10 mouse cellular contexts compared by ENCODE assay signal in the genomic region with DNA sequence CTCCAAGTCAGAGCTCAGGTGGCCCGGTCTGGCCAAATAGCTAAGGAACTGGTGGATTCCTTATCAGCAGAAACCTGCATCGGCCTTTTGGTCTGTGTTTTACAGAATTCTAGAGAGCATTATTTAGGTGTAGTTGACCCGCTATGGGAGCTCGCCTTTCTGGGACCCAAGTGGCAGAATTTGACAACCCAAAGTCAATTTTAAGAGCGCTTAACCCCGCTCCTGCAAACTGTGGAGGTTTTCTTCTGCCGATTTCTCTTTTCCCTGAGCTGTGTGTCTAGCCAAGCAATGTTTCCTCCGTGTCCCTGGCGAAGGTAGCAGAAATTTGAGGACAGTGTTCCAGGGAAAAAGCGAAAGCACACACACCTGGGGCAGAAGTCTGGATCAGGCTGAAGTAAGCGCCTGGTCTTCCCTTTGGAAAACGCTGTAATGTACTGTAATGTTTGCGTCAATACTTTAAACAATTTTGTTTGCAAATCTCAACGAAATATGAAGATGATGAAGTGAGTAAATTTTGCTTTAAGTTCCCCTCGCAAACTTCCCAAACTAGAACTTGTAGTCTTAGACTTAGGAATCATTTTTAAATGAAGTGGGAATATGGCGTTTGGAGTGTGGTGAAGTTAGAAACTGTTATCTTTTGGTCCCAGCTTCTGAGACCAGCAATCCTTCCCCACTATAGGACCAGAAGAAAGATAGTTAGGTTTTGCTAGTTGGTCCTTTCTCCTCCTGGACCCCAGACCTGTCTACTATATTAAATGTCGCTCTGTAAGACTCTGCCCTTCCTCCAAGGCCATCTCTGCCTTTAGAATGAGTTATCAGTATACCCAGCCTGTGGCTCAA. TPM values are rescaled to one million over a fixed set of nuclear protein-coding genes. Genes with fewer than 3 reads are reported as not detected.
A peak's percentile ranks its signal among the peaks of the same experiment; 100 is the strongest.
DNase-seq lines count a peak whose midpoint lies in the region; ATAC-seq lines count a peak whose summit lies in the region.
"Had no signal": no experiment of that assay in that cellular context is flagged by ENCODE, and none has a peak within 500 bp of the region (broad histone marks: within the 10 kb centered on the region; RNA-seq: fewer than 3 reads in every experiment).

No protein-coding gene starts in this region.

- no peaks in the 10 kb centered on the region for H3K9me3 ChIP-seq in hindbrain, embryonic 10.5 days
- no peaks in the 10 kb centered on the region for H3K9me3 ChIP-seq in midbrain, embryonic 11.5 days (ENCODE audit: control insufficient read depth, low read length)

- H3K4me3 ChIP-seq in hindbrain, embryonic 10.5 days: peak overlapping the region; percentile 59
- H3K4me3 ChIP-seq in midbrain, embryonic 11.5 days (ENCODE audit: low read depth, low read length): peak overlapping the region; percentile 47

- peak overlapping the region; percentile 82 for H3K4me2 ChIP-seq in midbrain, embryonic 11.5 days

- H3K27ac ChIP-seq in hindbrain, embryonic 10.5 days: no peak overlapping the region
- no peak overlapping the region for H3K27ac ChIP-seq in midbrain, embryonic 11.5 days (ENCODE audit: low read depth, low read length)

- no peak for ATAC-seq in midbrain, embryonic 11.5 days (ENCODE audit: low FRiP score)

- peaks cover 100% of the 10 kb centered on the region for H3K27me3 ChIP-seq in hindbrain, embryonic 10.5 days (ENCODE audit: insufficient read depth, poor library complexity, severe bottlenecking)
- peaks cover 84% of the 10 kb centered on the region for H3K27me3 ChIP-seq in midbrain, embryonic 11.5 days (ENCODE audit: control insufficient read depth, insufficient read depth, low read length)

- 3% methylated on average over 17 of the region's 17 CpGs for WGBS in hindbrain, embryonic 10.5 days
- 4% methylated on average over 17 of the region's 17 CpGs for WGBS in midbrain, embryonic 11.5 days

- peaks cover 34% of the 10 kb centered on the region for H3K4me1 ChIP-seq in hindbrain, embryonic 10.5 days (replicated peaks)
- H3K4me1 ChIP-seq in midbrain, embryonic 11.5 days (ENCODE audit: control insufficient read depth, insufficient read depth, low read length): peaks cover 17% of the 10 kb centered on the region

- no peaks in the 10 kb centered on the region for H3K36me3 ChIP-seq in hindbrain, embryonic 10.5 days
- H3K36me3 ChIP-seq in midbrain, embryonic 11.5 days (ENCODE audit: control insufficient read depth, insufficient read depth, low read length): no peaks in the 10 kb centered on the region

- H3K9ac ChIP-seq in midbrain, embryonic 11.5 days (ENCODE audit: low read length): no peak overlapping the region

- DNase-seq in right cerebral cortex, postnatal 25 days: peak; percentile 14
- no peak for DNase-seq in right cerebral cortex, adult 18-20 months
- peak; percentile 50 for DNase-seq in hindbrain, embryonic 10.5 days (ENCODE audit: low spot score)
- peak; percentile 96 for DNase-seq in midbrain, embryonic 11.5 days (ENCODE audit: low spot score, missing footprints)
- DNase-seq in layer of hippocampus, postnatal 14 days (ENCODE audit: low spot score in 2 of 2): no peak
- DNase-seq in adrenal gland, postnatal 25 days: no peak
- no peak for DNase-seq in layer of hippocampus, postnatal 36 days
- DNase-seq: cerebellum, postnatal 36 days; kidney, postnatal 10 days; thymus, postnatal 25 days had no signal

RNA-seq across cellular contexts. Expression of a gene that starts 1.1 kb away (rescaled TPM):
- 1.4 and 1.6 TPM in 2 replicates for polyA plus RNA-seq in hindbrain, embryonic 10.5 days (2016; fragmentation: Nextera tagmentation; extraction: Ambion mirVana)
- 0.15 and 0.27 TPM in 2 replicates for polyA plus RNA-seq in midbrain, embryonic 11.5 days (2014; fragmentation: Nextera tagmentation; extraction: Ambion mirVana)
- not detected for total RNA-seq in layer of hippocampus, postnatal 14 days (2021)
- not detected in 2 replicates for total RNA-seq in adrenal gland, postnatal 25 days (2021)
- total RNA-seq in layer of hippocampus, postnatal 36 days (2021): not detected

Comparison
In these comparisons a context has a peak if more than half of its experiments do, and no peak if none do; other contexts are left out.
1. DNase-seq: peak in right cerebral cortex, postnatal 25 days (single experiment), hindbrain, embryonic 10.5 days (single experiment) and midbrain, embryonic 11.5 days (single experiment); none in right cerebral cortex, adult 18-20 months (single experiment), layer of hippocampus, postnatal 14 days (0 of 2), adrenal gland, postnatal 25 days (single experiment) and layer of hippocampus, postnatal 36 days (0 of 2).